Mouse (Mus musculus) midbrain, embryonic 12.5 days (tissue): Measurements from ENCODE around the gene Klhl20. TPM values are rescaled to one million over a fixed set of nuclear protein-coding genes. Genes with fewer than 3 reads are reported as not detected.
"Not testable (repeated sequence)": the region's sequence is repeated elsewhere in the genome, so short reads cannot be mapped to it uniquely, and the experiment has no call there.

Experiments
- ATAC-seq: fragments of 200-750 bp; cut with Nextera tagmentation; 2 replicates; pipeline ENCODE4 v1.8.0; 2017; ENCODE audit warnings: low read depth, moderate TSS enrichment, moderate library complexity; ENCODE audit not compliant: low FRiP score
- H3K27ac ChIP-seq: fragments of 300-500 bp; sonication (generic); replicated peaks from 2 replicates; pipeline ENCODE4 v1.5.1; 2016; ENCODE audit warnings: mild to moderate bottlenecking
- H3K27me3 ChIP-seq: fragments of 300-500 bp; sonication (generic); 2 replicates; pipeline ENCODE4 v1.6.1; 2016; ENCODE audit warnings: mild to moderate bottlenecking
- H3K36me3 ChIP-seq: fragments of 300-500 bp; sonication (generic); 2 replicates; pipeline ENCODE4 v1.6.1; 2016
- H3K4me1 ChIP-seq: fragments of 300-500 bp; sonication (generic); 2 replicates; pipeline ENCODE4 v1.6.1; 2016
- H3K4me2 ChIP-seq: fragments of 300-500 bp; sonication (generic); replicated peaks from 2 replicates; pipeline ENCODE4 v1.6.1; 2016; ENCODE audit warnings: mild to moderate bottlenecking, moderate library complexity
- H3K4me3 ChIP-seq: fragments of 300-500 bp; sonication (generic); 2 replicates; pipeline ENCODE4 v1.5.1; 2016; ENCODE audit warnings: mild to moderate bottlenecking
- H3K9ac ChIP-seq: fragments of 300-500 bp; sonication (generic); replicated peaks from 2 replicates; pipeline ENCODE4 v1.6.1; 2016; ENCODE audit warnings: mild to moderate bottlenecking, moderate library complexity
- H3K9me3 ChIP-seq: fragments of 300-500 bp; sonication (generic); 2 replicates; pipeline ENCODE4 v1.6.1; 2016; ENCODE audit warnings: mild to moderate bottlenecking
- WGBS: fragments of 180-500 bp; shearing (Covaris S2); methylation state at CpG from one replicate; pipeline ENCODE4 v1.1.7; 2016; 5-methylcytosine and 5-hydroxymethylcytosine counted together
- polyA plus RNA-seq: library from polyadenylated mRNA; unstranded; fragments of >200 nt; fragmentation: Nextera tagmentation; extraction: Ambion mirVana; gene quantifications from 2 replicates; pipeline ENCODE4 v1.2.1, GENCODE M21; 2016

Gene Klhl20
- polyA plus RNA-seq = 20.4 and 21.3 TPM in 2 replicates

DNA sequence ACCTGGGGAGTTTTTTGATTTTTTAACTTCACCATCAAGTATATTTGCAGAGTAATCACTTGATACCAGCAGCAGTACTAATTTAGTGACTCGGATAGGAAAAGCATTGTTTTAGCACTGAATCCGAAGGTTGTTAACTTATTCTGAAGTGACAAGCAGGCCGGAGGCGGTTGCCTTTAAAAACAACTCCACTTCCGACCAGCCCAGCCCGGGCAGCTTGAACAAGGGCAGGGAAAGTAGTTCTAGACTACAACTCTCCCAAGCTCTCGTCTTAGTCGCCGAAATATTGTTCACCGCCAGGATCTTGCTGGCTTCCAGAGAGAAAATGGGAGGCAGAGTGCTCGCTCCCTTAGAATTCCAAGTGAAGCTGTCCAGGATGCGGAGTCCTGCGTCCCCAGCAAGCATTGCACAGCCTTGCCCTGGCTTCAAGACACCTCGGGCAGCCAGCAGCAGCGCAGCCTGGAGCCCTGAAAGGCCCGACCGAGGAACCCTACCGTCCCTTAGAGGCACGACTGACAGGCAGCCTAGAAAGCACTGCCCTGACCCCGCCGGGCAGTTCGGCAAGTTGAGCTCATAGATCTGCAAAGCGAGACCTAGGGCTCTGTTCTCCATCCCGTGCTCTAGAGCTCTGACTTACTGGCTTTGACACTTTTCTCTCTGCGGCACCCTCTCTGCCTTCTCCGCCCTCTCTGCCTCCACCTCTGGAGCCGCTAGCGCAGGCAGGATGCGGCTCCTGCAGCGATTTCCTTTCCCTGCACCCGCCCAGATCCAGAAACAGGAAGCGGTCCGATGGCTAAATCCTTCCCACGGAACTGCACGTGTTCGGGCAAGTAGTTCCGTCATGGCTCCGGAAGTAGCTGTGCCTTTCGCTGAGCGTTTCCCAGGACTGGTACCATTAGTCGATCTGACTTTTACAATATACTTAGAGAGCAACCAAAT lies at the start of gene Klhl20:
TSS of gene Klhl20 (minus strand) at position 786 of the 939 bp plus-strand sequence.
- 3% methylated on average over 41 of the region's 41 CpGs for WGBS
- no peaks in the 10 kb centered on the region for H3K9me3 ChIP-seq

GRCm38 (mm10) chr1:161180674-161181073 lies 49.4 kb upstream of the Klhl20 start:
- WGBS = 58% methylated on average over 8 of the region's 8 CpGs
- no peak overlapping the region for H3K4me3 ChIP-seq
- ATAC-seq = no peak

More for the DNA sequence above, at the start of gene Klhl20:
- ATAC-seq = peak; percentile 97
- H3K4me1 ChIP-seq = peaks cover 10% of the 10 kb centered on the region
- peak within 1 kb of the TSS; percentile 88 for H3K9ac ChIP-seq
- peak within 1 kb of the TSS; percentile 77 for H3K27ac ChIP-seq
- H3K27me3 ChIP-seq = 0 out of 2 replicates have a peak, but pooled peaks cover 5% of the 10 kb centered on the region
- peak within 1 kb of the TSS; percentile 86 for H3K4me2 ChIP-seq
- H3K4me3 ChIP-seq = peak within 1 kb of the TSS; percentile 86
- peaks cover 6% of the 10 kb centered on the region; the same call in 1 of the 2 replicates for H3K36me3 ChIP-seq

DNA sequence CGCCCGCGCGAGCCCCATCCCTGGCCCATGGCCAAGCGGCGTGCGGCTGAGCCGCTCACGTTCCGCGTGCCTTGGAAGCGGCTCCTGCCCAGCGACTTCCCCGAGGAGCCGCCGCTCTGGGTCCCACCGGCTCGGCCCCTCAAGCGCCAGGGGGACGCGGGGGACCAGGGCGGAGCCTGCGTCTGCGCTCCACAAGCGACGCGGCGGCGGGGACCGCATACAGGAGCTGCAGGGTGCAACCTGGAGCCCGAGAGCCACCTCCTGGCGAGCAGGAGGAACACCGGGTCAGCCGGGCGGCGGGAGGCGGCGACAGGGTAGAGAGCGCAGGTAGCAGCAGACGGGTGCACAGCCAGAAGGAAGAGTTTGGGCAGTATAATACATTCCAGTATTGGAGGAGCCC lies 39.3 kb upstream of the Klhl20 start:
- peak overlapping the region; percentile 49 for H3K4me3 ChIP-seq
- H3K4me2 ChIP-seq = peak overlapping the region; percentile 74
- H3K36me3 ChIP-seq = no peaks in the 10 kb centered on the region
- H3K27ac ChIP-seq = no peak overlapping the region
- H3K9ac ChIP-seq = peak overlapping the region; percentile 41
- under 1% methylated on average over 40 of the region's 40 CpGs for WGBS
- H3K4me1 ChIP-seq = 0 out of 2 replicates have a peak, but pooled peaks cover 5% of the 10 kb centered on the region
- peaks cover 13% of the 10 kb centered on the region for H3K27me3 ChIP-seq
- ATAC-seq = peak; percentile 96
- H3K9me3 ChIP-seq = no peaks in the 10 kb centered on the region

More at GRCm38 (mm10) chr1:161180674-161181073, 49.4 kb upstream of the Klhl20 start:
- Histone ChIP-seq H3K27me3 (no peaks in the 10 kb centered on the region), H3K27ac (no peak overlapping the region), H3K4me1 (no peaks in the 10 kb centered on the region), H3K36me3 (no peaks in the 10 kb centered on the region), H3K9ac (no peak overlapping the region), H3K4me2 (no peak overlapping the region), H3K9me3 (no peaks in the 10 kb centered on the region)

GRCm38 (mm10) chr1:161160266-161160665 lies 29.0 kb upstream of the Klhl20 start:
- Histone ChIP-seq H3K9me3 (no peaks in the 10 kb centered on the region), H3K36me3 (no peaks in the 10 kb centered on the region), H3K4me3 (no peak overlapping the region), H3K27ac (no peak overlapping the region), H3K9ac (no peak overlapping the region), H3K4me1 (no peaks in the 10 kb centered on the region), H3K27me3 (no peaks in the 10 kb centered on the region), H3K4me2 (no peak overlapping the region)
- 69% methylated on average over 4 of the region's 4 CpGs for WGBS
- ATAC-seq = no peak

DNA sequence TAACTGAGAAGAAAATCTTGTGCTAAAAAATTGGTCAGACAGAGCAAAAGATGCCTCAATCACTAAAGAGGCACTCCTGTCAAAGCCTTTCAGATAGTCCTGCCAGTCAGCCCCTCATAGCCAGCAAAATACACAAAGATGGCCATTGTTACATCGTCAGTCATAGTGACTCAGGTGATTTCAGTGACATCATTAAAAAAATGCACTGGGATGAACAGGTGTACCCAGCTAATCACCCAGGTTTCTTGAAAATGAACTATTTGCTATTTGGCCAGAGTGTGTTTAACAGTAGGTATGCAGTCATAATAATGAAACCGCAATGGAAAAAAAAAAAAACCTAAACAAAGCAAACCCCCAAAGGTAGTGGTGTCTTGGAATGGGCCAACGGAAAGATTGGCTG lies 27.9 kb upstream of the Klhl20 start, which contains the start of gene Tex50:
TSS of gene Tex50 (minus strand) at position 101 of the 400 bp plus-strand sequence.
- ATAC-seq = no peak
- Histone ChIP-seq H3K9ac (no peak within 1 kb of the TSS), H3K4me3 (no peak within 1 kb of the TSS), H3K9me3 (no peaks in the 10 kb centered on the region), H3K36me3 (no peaks in the 10 kb centered on the region), H3K27ac (no peak within 1 kb of the TSS), H3K4me1 (no peaks in the 10 kb centered on the region), H3K4me2 (no peak within 1 kb of the TSS), H3K27me3 (no peaks in the 10 kb centered on the region)
- WGBS = 92% methylated on average over 3 of the region's 3 CpGs

DNA sequence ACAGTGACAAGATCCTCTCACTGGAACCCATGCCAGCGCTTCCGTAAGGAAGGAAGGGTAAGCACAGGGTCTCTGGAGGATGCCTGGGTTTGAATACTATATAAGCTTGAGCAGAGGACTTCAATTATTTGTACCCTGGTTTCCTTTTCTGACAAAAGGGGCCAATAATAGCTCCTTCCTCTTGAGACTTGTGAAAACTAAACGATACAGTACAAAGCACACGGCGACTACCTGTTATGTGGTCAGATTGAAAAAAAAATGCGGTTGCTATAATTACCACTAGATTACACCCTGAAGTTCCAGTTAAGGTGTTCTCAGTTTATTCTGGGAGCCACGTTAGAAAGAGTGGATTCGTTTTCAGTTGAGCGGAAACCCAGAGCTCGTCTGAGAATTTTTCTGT lies 25.2 kb upstream of the Klhl20 start:
- Histone ChIP-seq H3K36me3 (no peaks in the 10 kb centered on the region), H3K4me1 (no peaks in the 10 kb centered on the region), H3K27me3 (no peaks in the 10 kb centered on the region), H3K4me2 (no peak overlapping the region), H3K27ac (no peak overlapping the region), H3K9ac (no peak overlapping the region), H3K9me3 (no peaks in the 10 kb centered on the region), H3K4me3 (no peak overlapping the region)
- 85% methylated on average over 10 of the region's 10 CpGs for WGBS
- no peak for ATAC-seq

GRCm38 (mm10) chr1:161151098-161151497 lies 19.8 kb upstream of the Klhl20 start:
- H3K9me3 ChIP-seq = no peaks in the 10 kb centered on the region
- H3K27ac ChIP-seq = no peak overlapping the region
- WGBS = 77% methylated on average over 6 of the region's 6 CpGs
- no peaks in the 10 kb centered on the region for H3K36me3 ChIP-seq
- no peak overlapping the region for H3K9ac ChIP-seq
- ATAC-seq = no peak
- no peak overlapping the region for H3K4me3 ChIP-seq
- H3K4me2 ChIP-seq = no peak overlapping the region
- no peaks in the 10 kb centered on the region for H3K4me1 ChIP-seq
- H3K27me3 ChIP-seq = no peaks in the 10 kb centered on the region

GRCm38 (mm10) chr1:161147888-161148287 lies 16.6 kb upstream of the Klhl20 start:
- H3K27ac ChIP-seq = no peak overlapping the region
- no peak overlapping the region for H3K9ac ChIP-seq
- no peak overlapping the region for H3K4me2 ChIP-seq
- no peaks in the 10 kb centered on the region for H3K4me1 ChIP-seq
- H3K4me3 ChIP-seq = no peak overlapping the region
- 74% methylated on average over 2 of the region's 2 CpGs for WGBS
- no peak for ATAC-seq
- H3K9me3 ChIP-seq = no peaks in the 10 kb centered on the region
- H3K36me3 ChIP-seq = no peaks in the 10 kb centered on the region
- no peaks in the 10 kb centered on the region for H3K27me3 ChIP-seq

GRCm38 (mm10) chr1:161145611-161146010 lies 14.3 kb upstream of the Klhl20 start:
- not testable (repeated sequence) for H3K4me3 ChIP-seq, H3K27me3 ChIP-seq, ATAC-seq, H3K4me2 ChIP-seq, H3K4me1 ChIP-seq, H3K9ac ChIP-seq, H3K36me3 ChIP-seq, H3K9me3 ChIP-seq, H3K27ac ChIP-seq
- WGBS = 90% methylated on average over 8 of the region's 8 CpGs

- no peak overlapping the region for H3K9ac ChIP-seq
- no peak overlapping the region; the same call in 1 of the 2 replicates for H3K4me3 ChIP-seq
- 91% methylated on average over 7 of the region's 7 CpGs for WGBS
- no peaks in the 10 kb centered on the region for H3K36me3 ChIP-seq
- H3K4me1 ChIP-seq = no peaks in the 10 kb centered on the region
- H3K4me2 ChIP-seq = peak overlapping the region; percentile 62
- H3K27ac ChIP-seq = no peak overlapping the region
- no peaks in the 10 kb centered on the region for H3K27me3 ChIP-seq
- ATAC-seq = peak; percentile 14; the same call in 1 of the 2 replicates
- H3K9me3 ChIP-seq = no peaks in the 10 kb centered on the region
Measured at GRCm38 (mm10) chr1:161143216-161143615, 11.9 kb upstream of the Klhl20 start.

DNA sequence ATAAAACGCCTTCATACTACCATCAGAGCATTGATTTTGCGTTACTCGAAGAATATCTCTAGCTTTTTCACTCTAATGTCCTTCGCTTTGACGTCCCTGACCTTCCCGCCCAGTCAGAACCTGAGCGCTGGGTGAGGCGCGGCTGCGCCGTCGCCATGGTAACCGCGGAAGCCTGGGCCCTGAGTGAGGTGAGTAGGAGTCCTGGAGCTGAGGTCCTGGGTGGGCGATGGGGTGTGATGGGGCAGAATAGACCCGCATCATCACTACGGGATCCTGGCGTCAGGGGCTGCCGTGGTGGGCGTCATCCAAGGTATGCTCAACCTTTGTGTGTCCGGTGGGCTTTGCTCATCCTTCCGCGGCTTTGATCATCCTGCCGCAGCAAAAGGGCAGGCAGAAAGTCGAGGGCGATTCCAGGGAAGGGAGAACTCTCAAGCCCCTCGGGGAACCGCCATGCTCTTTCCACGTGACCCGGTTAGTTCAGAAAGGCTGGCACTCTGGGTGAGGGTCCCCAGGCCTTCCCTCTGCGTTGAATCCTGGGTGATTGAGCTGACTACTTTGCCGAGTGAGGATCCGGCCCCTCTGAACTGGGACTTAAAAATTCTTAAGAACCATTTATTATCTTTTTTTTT lies 11.3 kb upstream of the Klhl20 start, which contains the start of gene Ankrd45:
TSS of gene Ankrd45 (plus strand) at position 161 of the 629 bp plus-strand sequence.
- H3K4me1 ChIP-seq = no peaks in the 10 kb centered on the region
- no peaks in the 10 kb centered on the region for H3K36me3 ChIP-seq
- H3K4me3 ChIP-seq = peak within 1 kb of the TSS; percentile 43
- no peaks in the 10 kb centered on the region for H3K27me3 ChIP-seq
- H3K9ac ChIP-seq = peak within 1 kb of the TSS; percentile 40
- 5% methylated on average over 33 of the region's 33 CpGs for WGBS
- peak within 1 kb of the TSS; percentile 62 for H3K4me2 ChIP-seq
- ATAC-seq = peak; percentile 94
- H3K27ac ChIP-seq = no peak within 1 kb of the TSS
- H3K9me3 ChIP-seq = no peaks in the 10 kb centered on the region
